Mouse (Mus musculus) lung, postnatal 0 days (tissue): ENCODE results near the gene Prss48. TPM values are rescaled to one million over a fixed set of nuclear protein-coding genes. Genes with fewer than 3 reads are reported as not detected.

Experiments used
- ATAC-seq: fragments of 200-750 bp; cut with Nextera tagmentation; 2 replicates; pipeline ENCODE4 v1.8.0; 2017; ENCODE audit warnings: moderate library complexity
- DNase-seq: peaks from one replicate; pipeline ENCODE4 v3.0.0-alpha.2; 2016; ENCODE audit warnings: low spot score
- H3K27ac ChIP-seq: fragments of 300-500 bp; sonication (generic); 2 replicates; pipeline ENCODE4 v1.5.1; 2014; ENCODE audit warnings: antibody characterized with exemption, mild to moderate bottlenecking, low read length, mixed read lengths
- H3K27me3 ChIP-seq: fragments of 300-500 bp; sonication (generic); replicated peaks from 2 replicates; pipeline ENCODE4 v1.6.1; 2014; ENCODE audit warnings: low read length, mixed read lengths; ENCODE audit not compliant: insufficient read depth
- H3K36me3 ChIP-seq: fragments of 300-500 bp; sonication (generic); 2 replicates; pipeline ENCODE4 v1.6.1; 2014; ENCODE audit warnings: low read length, mixed read lengths; ENCODE audit not compliant: insufficient read depth
- H3K4me1 ChIP-seq: fragments of 300-500 bp; sonication (generic); 2 replicates; pipeline ENCODE4 v1.6.1; 2014; ENCODE audit warnings: antibody characterized with exemption, low read depth, low read length, mixed read lengths; ENCODE audit not compliant: insufficient read depth
- H3K4me2 ChIP-seq: fragments of 300-500 bp; sonication (generic); replicated peaks from 2 replicates; pipeline ENCODE4 v1.6.1; 2014; ENCODE audit warnings: low read depth, mild to moderate bottlenecking, low read length, moderate library complexity, mixed read lengths
- H3K4me3 ChIP-seq: fragments of 300-500 bp; sonication (generic); 2 replicates; pipeline ENCODE4 v1.5.1; 2014; ENCODE audit warnings: low read depth, low read length
- H3K9ac ChIP-seq: fragments of 300-500 bp; sonication (generic); replicated peaks from 2 replicates; pipeline ENCODE4 v1.6.1; 2014; ENCODE audit warnings: low read depth, mild to moderate bottlenecking
- H3K9me3 ChIP-seq: fragments of 300-500 bp; sonication (generic); 2 replicates; pipeline ENCODE4 v1.6.1; 2016; ENCODE audit warnings: low read length, mixed read lengths
- CTCF ChIP-seq: IDR thresholded peaks from 2 replicates; pipeline ENCODE4 v1.5.1; 2016; ENCODE audit warnings: antibody characterized with exemption, mild to moderate bottlenecking
- EP300 ChIP-seq: IDR thresholded peaks from 2 replicates; pipeline ENCODE4 v1.6.1; 2016; ENCODE audit warnings: antibody characterized with exemption, mild to moderate bottlenecking, control low read depth
- WGBS: fragments of 180-500 bp; shearing (Covaris S2); extraction: QIAGEN DNeasy Blood & Tissue Kit; methylation state at CpG from one replicate; pipeline ENCODE4 v1.1.7; 2014; 5-methylcytosine and 5-hydroxymethylcytosine counted together
- polyA plus RNA-seq: library from polyadenylated mRNA; unstranded; fragments of >200 nt; fragmentation: Nextera tagmentation; extraction: Ambion mirVana; gene quantifications from 2 replicates; pipeline ENCODE4 v1.2.1, GENCODE M21; 2015

Gene Prss48
- polyA plus RNA-seq, 1 experiment from 2014 or later = not detected

DNA sequence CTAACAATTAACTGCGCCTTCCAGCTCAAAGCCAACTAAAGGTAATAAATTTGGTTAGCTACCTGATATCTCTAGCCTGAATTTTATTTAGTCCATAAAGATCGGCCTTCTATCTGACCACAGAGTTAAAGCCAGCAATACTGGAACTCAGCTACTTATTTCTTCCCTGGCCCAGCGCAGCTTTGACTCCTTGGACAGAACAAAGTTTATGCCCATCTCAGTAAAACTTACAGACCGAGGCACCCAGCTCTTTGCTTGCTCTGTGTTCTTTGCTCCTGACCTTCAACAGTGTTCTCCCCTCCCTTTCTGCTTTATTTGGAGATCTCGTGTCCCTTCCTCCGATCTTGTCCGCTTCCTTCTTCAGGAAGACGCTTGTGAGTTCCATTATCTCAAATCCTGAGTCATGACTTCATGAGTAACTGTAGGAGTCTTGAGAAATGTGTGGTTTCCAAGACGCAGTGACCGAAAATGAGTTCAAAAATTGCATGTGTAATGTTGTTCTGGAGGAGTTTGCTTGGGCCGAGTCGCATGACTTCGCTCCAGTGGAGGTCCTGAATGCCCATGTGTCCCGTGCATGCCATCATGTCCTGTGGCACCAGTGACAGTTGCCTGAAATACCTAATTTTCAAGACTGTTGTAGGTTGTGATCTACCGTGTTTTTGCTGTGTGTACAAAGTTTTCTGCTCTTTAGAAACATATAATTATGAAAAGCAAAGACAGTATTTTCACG is 18.8 kb upstream of the Prss48 start:
- Histone ChIP-seq H3K4me3 (no peak overlapping the region), H3K36me3 (no peaks in the 10 kb centered on the region), H3K9me3 (no peaks in the 10 kb centered on the region), H3K4me1 (no peaks in the 10 kb centered on the region), H3K27ac (no peak overlapping the region), H3K27me3 (no peaks in the 10 kb centered on the region), H3K9ac (no peak overlapping the region), H3K4me2 (no peak overlapping the region)
- ATAC-seq = no peak
- TF ChIP-seq CTCF = no peak
- TF ChIP-seq EP300 = no peak
- 75% methylated on average over 16 of the region's 16 CpGs for whole genome bisulfite sequencing
- DNase-seq = no peak

DNA sequence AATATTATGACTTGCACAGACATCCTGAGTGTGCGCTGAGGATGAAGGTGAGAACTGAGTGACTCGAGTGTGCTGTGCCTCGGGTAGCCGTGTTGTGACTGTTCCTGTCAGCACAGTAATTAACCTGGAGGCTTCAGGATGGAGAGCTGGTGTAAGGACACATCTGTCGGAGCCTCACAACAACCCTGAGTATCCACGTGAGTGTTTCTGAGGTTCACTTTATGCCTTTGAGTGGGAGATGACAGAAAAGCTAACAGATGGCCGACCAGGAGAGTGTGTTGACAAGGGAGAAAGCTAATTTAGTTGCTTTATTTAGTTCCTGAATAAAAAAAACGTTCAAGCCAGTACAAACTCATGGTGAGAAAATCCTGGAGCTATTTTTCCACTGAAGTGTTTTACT is 15.2 kb upstream of the Prss48 start:
- Histone ChIP-seq H3K9ac (no peak overlapping the region), H3K36me3 (no peaks in the 10 kb centered on the region), H3K27ac (no peak overlapping the region), H3K4me2 (no peak overlapping the region), H3K9me3 (no peaks in the 10 kb centered on the region), H3K27me3 (no peaks in the 10 kb centered on the region), H3K4me1 (no peaks in the 10 kb centered on the region; the same call in 1 of the 2 replicates), H3K4me3 (no peak overlapping the region)
- no peak for DNase-seq
- ATAC-seq = no peak
- WGBS = 51% methylated on average over 8 of the region's 8 CpGs
- TF ChIP-seq EP300 (no peak), CTCF (no peak)

DNA sequence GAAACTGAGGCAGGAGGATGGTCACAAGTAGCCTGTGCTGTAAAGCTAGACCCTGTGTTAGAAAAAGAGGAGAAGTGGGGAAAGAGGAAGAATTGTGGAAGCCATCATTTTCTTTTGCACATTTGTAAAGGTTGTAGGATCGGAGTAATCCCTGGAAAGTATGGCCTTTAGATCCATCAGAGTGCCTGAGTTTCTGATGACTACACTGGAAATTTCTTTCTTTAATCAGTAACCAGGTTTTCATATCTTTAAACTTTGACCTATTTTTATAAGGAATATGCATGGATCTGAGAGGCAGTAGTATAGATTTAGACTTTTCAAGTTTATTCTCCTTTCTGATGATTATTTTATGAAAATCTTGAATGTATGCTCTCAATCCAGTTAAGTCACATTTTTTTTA is 14.7 kb upstream of the Prss48 start:
- Histone ChIP-seq H3K4me3 (no peak overlapping the region), H3K9ac (no peak overlapping the region), H3K4me2 (no peak overlapping the region), H3K27ac (no peak overlapping the region), H3K9me3 (no peaks in the 10 kb centered on the region), H3K36me3 (no peaks in the 10 kb centered on the region), H3K4me1 (no peaks in the 10 kb centered on the region; the same call in 1 of the 2 replicates), H3K27me3 (no peaks in the 10 kb centered on the region)
- 94% methylated on average over 1 of the region's 1 CpGs for WGBS
- ATAC-seq = no peak
- TF ChIP-seq EP300 (no peak), CTCF (no peak)
- no peak for DNase-seq

DNA sequence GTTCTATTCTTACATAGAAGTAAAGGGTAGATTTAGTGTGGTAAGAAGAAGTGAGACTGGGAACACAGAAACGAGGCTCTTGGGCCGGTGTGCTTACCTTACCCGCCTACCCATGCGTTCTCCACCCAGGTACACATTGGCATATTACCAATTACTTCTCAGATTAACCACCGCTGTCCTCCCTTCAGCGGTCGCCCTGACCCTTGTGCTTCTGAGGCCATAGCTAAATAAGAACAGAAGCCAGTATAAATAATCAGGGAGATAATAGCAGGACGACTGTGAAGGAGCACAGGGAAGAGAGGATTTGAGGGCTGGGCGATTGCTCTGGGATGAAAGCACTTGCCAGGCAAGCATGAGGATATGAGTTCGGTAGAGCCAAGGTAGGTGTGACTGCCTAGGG is 11.5 kb upstream of the Prss48 start:
- TF ChIP-seq CTCF (no peak), EP300 (no peak)
- Histone ChIP-seq H3K4me2 (no peak overlapping the region), H3K9me3 (no peaks in the 10 kb centered on the region), H3K4me3 (no peak overlapping the region), H3K27me3 (no peaks in the 10 kb centered on the region), H3K9ac (no peak overlapping the region), H3K4me1 (peaks cover 4% of the 10 kb centered on the region; the same call in 1 of the 2 replicates), H3K27ac (no peak overlapping the region), H3K36me3 (no peaks in the 10 kb centered on the region)
- DNase-seq = no peak
- no peak for ATAC-seq
- WGBS = 44% methylated on average over 10 of the region's 10 CpGs

DNA sequence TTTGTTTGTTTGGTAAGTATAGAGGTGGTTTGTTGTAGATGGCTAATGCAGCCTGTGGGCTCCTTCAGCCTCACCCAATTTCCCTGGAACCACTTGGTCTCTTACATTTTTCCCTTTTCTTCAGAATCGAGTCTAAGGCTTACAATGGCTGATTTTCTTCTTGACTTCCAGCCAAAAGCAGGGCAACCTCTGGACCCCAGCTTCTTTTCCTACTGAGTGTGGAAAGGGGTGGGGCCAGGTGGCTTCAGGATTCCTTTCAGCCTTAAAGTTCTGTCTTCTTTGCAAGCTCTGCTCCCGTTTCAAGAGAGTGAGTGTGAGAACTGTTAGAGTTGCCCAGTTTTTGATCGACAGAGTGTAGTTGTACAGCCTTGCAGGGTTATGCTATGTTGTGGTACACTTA is 9.5 kb upstream of the Prss48 start:
- Histone ChIP-seq H3K4me3 (no peak overlapping the region), H3K36me3 (no peaks in the 10 kb centered on the region), H3K9ac (no peak overlapping the region), H3K4me1 (peaks cover 4% of the 10 kb centered on the region; the same call in 1 of the 2 replicates), H3K9me3 (no peaks in the 10 kb centered on the region), H3K27ac (peak overlapping the region; percentile 70), H3K27me3 (no peaks in the 10 kb centered on the region), H3K4me2 (no peak overlapping the region; the same call in 1 of the 2 replicates)
- no peak for TF ChIP-seq CTCF
- no peak for TF ChIP-seq EP300
- WGBS = 25% methylated on average over 3 of the region's 3 CpGs
- ATAC-seq (0 out of 2 replicates have a peak, but pooled peaks have one; percentile 2), DNase-seq (no peak)

DNA sequence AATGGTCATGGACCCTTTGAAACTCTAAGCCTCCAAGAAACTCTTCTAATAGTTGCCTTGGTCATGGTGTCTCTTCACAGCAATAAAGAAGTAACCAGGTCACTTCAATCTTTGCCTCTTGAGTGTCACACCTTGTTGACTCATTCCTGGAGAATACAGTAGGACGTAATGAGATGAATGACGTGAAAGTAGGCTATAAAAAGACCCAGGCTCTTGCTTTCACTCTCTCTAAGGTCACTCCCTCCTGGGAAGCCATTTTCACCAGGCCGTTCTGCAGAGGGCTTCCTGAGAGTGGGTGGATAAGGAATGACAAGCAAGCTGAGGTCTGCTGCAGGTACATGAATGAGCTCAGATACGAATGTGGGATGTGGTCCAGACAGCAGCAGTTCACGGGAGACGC is 9.1 kb upstream of the Prss48 start:
- WGBS = 52% methylated on average over 6 of the region's 6 CpGs

More for the DNA sequence above, 9.1 kb upstream of the Prss48 start:
- TF ChIP-seq EP300 (no peak; the same call in 1 of the 2 replicates), CTCF (no peak)
- DNase-seq = peak; percentile 70
- peaks cover 4% of the 10 kb centered on the region; the same call in 1 of the 2 replicates for H3K4me1 ChIP-seq
- H3K9me3 ChIP-seq = no peaks in the 10 kb centered on the region
- H3K27me3 ChIP-seq = no peaks in the 10 kb centered on the region
- peak; percentile 87 for ATAC-seq
- H3K4me3 ChIP-seq = no peak overlapping the region
- no peaks in the 10 kb centered on the region for H3K36me3 ChIP-seq
- peak overlapping the region; percentile 70 for H3K27ac ChIP-seq
- H3K9ac ChIP-seq = no peak overlapping the region
- no peak overlapping the region; the same call in 1 of the 2 replicates for H3K4me2 ChIP-seq
